Mouse (Mus musculus): ENCODE data around the gene Iqschfp. TPM values are rescaled to one million over a fixed set of nuclear protein-coding genes. Genes with fewer than 3 reads are reported as not detected.
A peak's percentile ranks its signal among the peaks of the same experiment; 100 is the strongest.

Gene Iqschfp
- polyA plus RNA-seq, 1 experiment from 2014 or later = 0.39 TPM

DNA sequence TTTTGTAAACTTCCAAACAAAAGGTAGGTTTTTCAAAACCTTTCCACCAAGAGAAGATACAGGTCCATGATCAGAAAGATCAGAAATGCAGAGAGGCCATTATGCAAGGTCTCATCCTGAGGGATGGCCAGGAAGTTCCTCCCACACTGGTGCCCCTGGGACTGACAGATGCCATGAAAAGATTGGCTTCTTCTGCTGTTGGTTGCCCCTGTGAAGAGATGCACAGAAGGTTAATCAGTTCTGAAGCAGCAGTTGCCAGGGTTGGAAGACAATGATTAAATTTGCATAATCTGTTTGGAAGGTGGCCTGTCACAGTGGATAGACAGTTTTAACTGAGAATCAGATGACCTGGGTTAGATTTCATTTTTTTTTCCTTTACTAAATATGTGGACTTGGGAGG is 491.6 kb downstream of the Iqschfp start:
- no peaks in the 10 kb centered on the region for H3K27me3 ChIP-seq (ENCODE audit: control insufficient read depth, insufficient read depth, low read length)
- DNase-seq (ENCODE audit: low spot score) = peak; percentile 17
- no peak overlapping the region for H3K4me3 ChIP-seq (ENCODE audit: low read depth, low read length)
- no peak overlapping the region for H3K4me2 ChIP-seq (replicated peaks; ENCODE audit: low read depth, low read length)
- peak; percentile 60; the same call in 1 of the 2 replicates for ATAC-seq (ENCODE audit: low FRiP score)
- no peaks in the 10 kb centered on the region for H3K9me3 ChIP-seq (ENCODE audit: control insufficient read depth, low read length)
- no peaks in the 10 kb centered on the region for H3K36me3 ChIP-seq (ENCODE audit: control insufficient read depth, insufficient read depth, low read length)
- no peak overlapping the region for H3K27ac ChIP-seq (ENCODE audit: low read depth, low read length)
- H3K4me1 ChIP-seq (replicated peaks; ENCODE audit: control insufficient read depth, insufficient read depth, low read length) = no peaks in the 10 kb centered on the region
- no peak overlapping the region for H3K9ac ChIP-seq (ENCODE audit: low read depth, low read length)

DNA sequence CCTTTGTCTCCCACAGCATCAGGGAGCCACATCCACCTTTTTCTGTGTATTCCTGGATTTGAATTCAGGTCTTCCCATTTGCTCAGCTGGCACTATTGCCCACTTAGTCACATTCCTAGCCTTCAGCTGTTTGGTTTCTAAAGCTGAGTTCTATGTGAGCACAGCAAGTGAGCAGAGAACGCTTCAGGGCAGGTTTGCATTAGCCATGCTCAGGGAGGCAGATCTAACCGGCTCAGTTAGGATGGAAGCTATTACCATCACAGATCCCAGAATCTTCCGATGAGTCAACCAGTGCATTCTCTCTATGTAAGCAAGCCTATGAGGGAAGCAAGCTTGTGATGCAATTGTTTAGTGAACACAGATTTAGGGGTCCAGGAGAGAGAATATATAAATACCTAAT is 493.5 kb downstream of the Iqschfp start:
- ATAC-seq (ENCODE audit: low FRiP score) (no peak), DNase-seq (ENCODE audit: low spot score) (no peak)
- H3K27me3 ChIP-seq (ENCODE audit: control insufficient read depth, insufficient read depth, low read length) = no peaks in the 10 kb centered on the region
- H3K9me3 ChIP-seq (ENCODE audit: control insufficient read depth, low read length) = no peaks in the 10 kb centered on the region
- no peak overlapping the region for H3K4me2 ChIP-seq (replicated peaks; ENCODE audit: low read depth, low read length)
- no peak overlapping the region for H3K4me3 ChIP-seq (ENCODE audit: low read depth, low read length)
- WGBS = 84% methylated on average over 3 of the region's 3 CpGs
- H3K27ac ChIP-seq (ENCODE audit: low read depth, low read length) = no peak overlapping the region
- no peaks in the 10 kb centered on the region for H3K36me3 ChIP-seq (ENCODE audit: control insufficient read depth, insufficient read depth, low read length)
- H3K9ac ChIP-seq (ENCODE audit: low read depth, low read length) = no peak overlapping the region
- no peaks in the 10 kb centered on the region for H3K4me1 ChIP-seq (replicated peaks; ENCODE audit: control insufficient read depth, insufficient read depth, low read length)

GRCm38 (mm10) chr3:68388023-68388422 is 496.0 kb downstream of the Iqschfp start:
- WGBS = 95% methylated on average over 3 of the region's 3 CpGs
- Histone ChIP-seq H3K9me3 (ENCODE audit: control insufficient read depth, low read length) (no peaks in the 10 kb centered on the region), H3K36me3 (ENCODE audit: control insufficient read depth, insufficient read depth, low read length) (no peaks in the 10 kb centered on the region), H3K4me2 (replicated peaks; ENCODE audit: low read depth, low read length) (no peak overlapping the region), H3K27ac (ENCODE audit: low read depth, low read length) (no peak overlapping the region), H3K9ac (ENCODE audit: low read depth, low read length) (no peak overlapping the region), H3K4me3 (ENCODE audit: low read depth, low read length) (no peak overlapping the region), H3K4me1 (replicated peaks; ENCODE audit: control insufficient read depth, insufficient read depth, low read length) (no peaks in the 10 kb centered on the region), H3K27me3 (ENCODE audit: control insufficient read depth, insufficient read depth, low read length) (no peaks in the 10 kb centered on the region)
- DNase-seq (ENCODE audit: low spot score) (no peak), ATAC-seq (ENCODE audit: low FRiP score) (no peak)

GRCm38 (mm10) chr3:68393578-68393977 is 501.5 kb downstream of the Iqschfp start:
- H3K9ac ChIP-seq (ENCODE audit: low read depth, low read length) = no peak overlapping the region
- no peaks in the 10 kb centered on the region for H3K9me3 ChIP-seq (ENCODE audit: control insufficient read depth, low read length)
- no peak for DNase-seq (ENCODE audit: low spot score)
- no peaks in the 10 kb centered on the region for H3K4me1 ChIP-seq (replicated peaks; ENCODE audit: control insufficient read depth, insufficient read depth, low read length)
- no peak overlapping the region for H3K4me2 ChIP-seq (replicated peaks; ENCODE audit: low read depth, low read length)
- H3K27ac ChIP-seq (ENCODE audit: low read depth, low read length) = no peak overlapping the region
- H3K36me3 ChIP-seq (ENCODE audit: control insufficient read depth, insufficient read depth, low read length) = no peaks in the 10 kb centered on the region
- ATAC-seq (ENCODE audit: low FRiP score) = no peak
- 80% methylated on average over 2 of the region's 2 CpGs for WGBS
- no peak overlapping the region for H3K4me3 ChIP-seq (ENCODE audit: low read depth, low read length)
- H3K27me3 ChIP-seq (ENCODE audit: control insufficient read depth, insufficient read depth, low read length) = no peaks in the 10 kb centered on the region

DNA sequence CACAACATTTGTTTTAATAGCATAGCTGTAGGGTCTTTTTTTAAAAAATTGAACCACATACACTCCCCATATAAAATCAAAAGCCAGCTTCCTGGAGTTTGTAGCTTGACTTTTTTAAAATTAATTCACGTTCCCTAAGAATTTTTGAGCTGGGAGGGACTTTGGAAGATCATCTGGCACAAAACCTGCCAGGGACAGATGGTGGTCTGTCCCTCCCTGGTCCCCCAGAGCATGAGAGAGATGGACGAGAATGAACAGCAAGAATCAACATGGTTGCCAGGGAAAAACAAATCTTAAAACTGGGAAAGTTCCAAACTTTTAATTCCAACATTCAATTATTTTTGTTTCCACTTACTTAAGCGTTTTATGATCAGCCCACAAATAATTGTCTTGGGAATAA is 506.7 kb downstream of the Iqschfp start:
- WGBS = 84% methylated on average over 3 of the region's 3 CpGs
- ATAC-seq (ENCODE audit: low FRiP score) = no peak
- H3K4me3 ChIP-seq (ENCODE audit: low read depth, low read length) = no peak overlapping the region
- DNase-seq (ENCODE audit: low spot score) = no peak
- no peaks in the 10 kb centered on the region for H3K4me1 ChIP-seq (replicated peaks; ENCODE audit: control insufficient read depth, insufficient read depth, low read length)
- no peak overlapping the region for H3K27ac ChIP-seq (ENCODE audit: low read depth, low read length)
- H3K27me3 ChIP-seq (ENCODE audit: control insufficient read depth, insufficient read depth, low read length) = no peaks in the 10 kb centered on the region
- H3K4me2 ChIP-seq (replicated peaks; ENCODE audit: low read depth, low read length) = no peak overlapping the region
- no peaks in the 10 kb centered on the region for H3K9me3 ChIP-seq (ENCODE audit: control insufficient read depth, low read length)
- H3K9ac ChIP-seq (ENCODE audit: low read depth, low read length) = no peak overlapping the region
- H3K36me3 ChIP-seq (ENCODE audit: control insufficient read depth, insufficient read depth, low read length) = no peaks in the 10 kb centered on the region

DNA sequence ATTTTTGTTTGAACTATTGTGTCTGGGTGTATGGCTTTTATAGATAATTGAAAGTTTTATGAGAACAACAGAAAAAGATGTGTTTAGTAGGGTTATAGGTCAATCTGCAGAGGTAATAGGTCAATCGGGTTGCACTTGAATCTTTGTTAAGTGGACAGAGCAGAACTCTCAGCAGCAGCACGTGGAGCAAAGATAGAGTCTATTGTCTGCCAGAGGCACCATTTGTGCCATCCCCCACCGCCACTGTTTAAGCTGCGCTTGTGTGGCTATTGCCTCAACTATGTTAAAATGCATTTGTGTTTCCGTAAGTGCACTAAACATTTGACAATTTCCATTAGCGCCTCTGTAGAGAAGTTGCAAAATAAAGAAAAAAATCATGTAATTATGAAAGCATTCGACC is 508.1 kb downstream of the Iqschfp start:
- Histone ChIP-seq H3K27me3 (ENCODE audit: control insufficient read depth, insufficient read depth, low read length) (no peaks in the 10 kb centered on the region), H3K27ac (ENCODE audit: low read depth, low read length) (no peak overlapping the region), H3K9ac (ENCODE audit: low read depth, low read length) (no peak overlapping the region), H3K36me3 (ENCODE audit: control insufficient read depth, insufficient read depth, low read length) (no peaks in the 10 kb centered on the region), H3K4me1 (replicated peaks; ENCODE audit: control insufficient read depth, insufficient read depth, low read length) (no peaks in the 10 kb centered on the region), H3K4me3 (ENCODE audit: low read depth, low read length) (no peak overlapping the region), H3K9me3 (ENCODE audit: control insufficient read depth, low read length) (no peaks in the 10 kb centered on the region), H3K4me2 (replicated peaks; ENCODE audit: low read depth, low read length) (no peak overlapping the region)
- ATAC-seq (ENCODE audit: low FRiP score) = no peak
- DNase-seq (ENCODE audit: low spot score) = no peak
- 64% methylated on average over 7 of the region's 7 CpGs for WGBS

- Histone ChIP-seq H3K4me3 (ENCODE audit: low read depth, low read length) (no peak overlapping the region), H3K9me3 (ENCODE audit: control insufficient read depth, low read length) (no peaks in the 10 kb centered on the region), H3K4me2 (replicated peaks; ENCODE audit: low read depth, low read length) (no peak overlapping the region), H3K27me3 (ENCODE audit: control insufficient read depth, insufficient read depth, low read length) (no peaks in the 10 kb centered on the region), H3K4me1 (replicated peaks; ENCODE audit: control insufficient read depth, insufficient read depth, low read length) (no peaks in the 10 kb centered on the region), H3K27ac (ENCODE audit: low read depth, low read length) (no peak overlapping the region), H3K9ac (ENCODE audit: low read depth, low read length) (no peak overlapping the region), H3K36me3 (ENCODE audit: control insufficient read depth, insufficient read depth, low read length) (no peaks in the 10 kb centered on the region)
- WGBS = 76% methylated on average over 4 of the region's 4 CpGs
- DNase-seq (ENCODE audit: low spot score) = no peak
- ATAC-seq (ENCODE audit: low FRiP score) = no peak
These were observed 511.3 kb downstream of the Iqschfp start for GRCm38 (mm10) chr3:68403343-68403742.

- 91% methylated on average over 2 of the region's 2 CpGs for WGBS
These were observed 511.8 kb downstream of the Iqschfp start for GRCm38 (mm10) chr3:68403783-68404217.

GRCm38 (mm10) chr3:68405724-68406123 is 513.7 kb downstream of the Iqschfp start:
- no peaks in the 10 kb centered on the region for H3K9me3 ChIP-seq (ENCODE audit: control insufficient read depth, low read length)
- no peaks in the 10 kb centered on the region for H3K4me1 ChIP-seq (replicated peaks; ENCODE audit: control insufficient read depth, insufficient read depth, low read length)
- no peak overlapping the region for H3K9ac ChIP-seq (ENCODE audit: low read depth, low read length)
- WGBS = 69% methylated on average over 5 of the region's 5 CpGs
- ATAC-seq (ENCODE audit: low FRiP score) = no peak
- no peaks in the 10 kb centered on the region for H3K36me3 ChIP-seq (ENCODE audit: control insufficient read depth, insufficient read depth, low read length)
- H3K27me3 ChIP-seq (ENCODE audit: control insufficient read depth, insufficient read depth, low read length) = no peaks in the 10 kb centered on the region
- H3K4me3 ChIP-seq (ENCODE audit: low read depth, low read length) = no peak overlapping the region
- H3K27ac ChIP-seq (ENCODE audit: low read depth, low read length) = no peak overlapping the region
- no peak for DNase-seq (ENCODE audit: low spot score)
- H3K4me2 ChIP-seq (replicated peaks; ENCODE audit: low read depth, low read length) = no peak overlapping the region

More at GRCm38 (mm10) chr3:68403783-68404217, 511.8 kb downstream of the Iqschfp start:
- DNase-seq (ENCODE audit: low spot score) = no peak
- H3K9me3 ChIP-seq (ENCODE audit: control insufficient read depth, low read length) = no peaks in the 10 kb centered on the region
- no peak overlapping the region for H3K27ac ChIP-seq (ENCODE audit: low read depth, low read length)
- no peaks in the 10 kb centered on the region for H3K4me1 ChIP-seq (replicated peaks; ENCODE audit: control insufficient read depth, insufficient read depth, low read length)
- no peaks in the 10 kb centered on the region for H3K27me3 ChIP-seq (ENCODE audit: control insufficient read depth, insufficient read depth, low read length)
- no peak for ATAC-seq (ENCODE audit: low FRiP score)
- H3K36me3 ChIP-seq (ENCODE audit: control insufficient read depth, insufficient read depth, low read length) = no peaks in the 10 kb centered on the region
- H3K4me3 ChIP-seq (ENCODE audit: low read depth, low read length) = no peak overlapping the region
- no peak overlapping the region for H3K9ac ChIP-seq (ENCODE audit: low read depth, low read length)
- no peak overlapping the region for H3K4me2 ChIP-seq (replicated peaks; ENCODE audit: low read depth, low read length)
